Mouse (Mus musculus): ENCODE measurements at regions not wholly inside any gene's neighbourhood (a gene's known extent, or its start where the extent isn't known, plus 50 kb on each side); places are given as distances from the start of the nearest gene placed in this dataset.
A peak's percentile ranks its signal among the peaks of the same experiment; 100 is the strongest.

DNA sequence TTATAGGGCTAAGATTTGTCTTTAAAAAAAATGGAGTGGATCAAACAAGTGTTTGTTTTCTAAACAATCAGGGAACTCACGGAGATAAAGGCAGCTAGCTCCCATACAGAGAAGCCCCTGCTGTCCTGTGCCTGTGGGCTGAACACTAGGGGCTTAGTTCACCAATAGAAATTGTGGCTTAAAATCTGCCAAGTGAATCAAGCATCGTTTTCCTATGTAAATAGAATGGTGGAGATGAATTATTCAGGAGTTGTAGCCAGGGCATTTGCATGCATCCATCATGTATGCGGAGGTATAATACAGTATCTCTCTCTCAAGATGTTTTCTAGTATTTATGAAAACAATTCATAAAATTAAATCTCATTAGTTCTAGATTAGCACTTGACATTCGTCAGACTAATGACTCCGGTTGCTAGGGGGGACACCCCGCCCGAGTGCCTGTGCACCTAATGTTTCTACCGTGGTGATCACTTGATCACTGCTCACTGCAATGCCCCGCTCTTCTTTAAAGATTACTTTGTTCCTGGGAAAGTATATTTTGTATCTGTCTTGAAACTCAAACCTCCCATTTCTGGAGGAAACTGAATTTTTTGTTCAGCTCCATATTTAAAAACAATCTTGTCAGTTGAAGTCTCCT lies 469.1 kb downstream of the Glrx3 start:
- ATAC-seq (replicated peaks; ENCODE audit: extremely low read depth, insufficient read depth, low FRiP score), result no peak
- H3K27ac ChIP-seq (ENCODE audit: low read length), result no peak overlapping the region
- H3K4me2 ChIP-seq (ENCODE audit: low read depth, low read length), result no peak overlapping the region
- H3K9ac ChIP-seq (ENCODE audit: low read length), result no peak overlapping the region
- H3K4me1 ChIP-seq (ENCODE audit: control insufficient read depth, insufficient read depth, low read length), result no peaks in the 10 kb centered on the region
- WGBS, result 76% methylated on average over 9 of the region's 9 CpGs
- no peaks in the 10 kb centered on the region for H3K36me3 ChIP-seq (ENCODE audit: control insufficient read depth, insufficient read depth)
- no peak overlapping the region for H3K4me3 ChIP-seq (ENCODE audit: low read length)
- H3K9me3 ChIP-seq (replicated peaks; ENCODE audit: control insufficient read depth, low read length), result no peaks in the 10 kb centered on the region
- no peaks in the 10 kb centered on the region for H3K27me3 ChIP-seq (ENCODE audit: control insufficient read depth, insufficient read depth, low read length)

- no peaks in the 10 kb centered on the region for H3K36me3 ChIP-seq (ENCODE audit: control insufficient read depth, insufficient read depth)
- ATAC-seq (replicated peaks; ENCODE audit: extremely low read depth, insufficient read depth, low FRiP score), result no peak
- no peak overlapping the region for H3K4me2 ChIP-seq (ENCODE audit: low read depth, low read length)
- no peak overlapping the region for H3K9ac ChIP-seq (ENCODE audit: low read length)
- no peak overlapping the region for H3K27ac ChIP-seq (ENCODE audit: low read length)
- no peaks in the 10 kb centered on the region for H3K27me3 ChIP-seq (ENCODE audit: control insufficient read depth, insufficient read depth, low read length)
- WGBS, result 43% methylated on average over 3 of the region's 3 CpGs
- H3K4me1 ChIP-seq (ENCODE audit: control insufficient read depth, insufficient read depth, low read length), result no peaks in the 10 kb centered on the region
- no peak overlapping the region for H3K4me3 ChIP-seq (ENCODE audit: low read length)
- H3K9me3 ChIP-seq (replicated peaks; ENCODE audit: control insufficient read depth, low read length), result no peaks in the 10 kb centered on the region
These were observed 472.0 kb downstream of the Glrx3 start for GRCm38 (mm10) chr7:137909456-137909855.

GRCm38 (mm10) chr7:137913551-137914105 lies 476.2 kb downstream of the Glrx3 start:
- Histone ChIP-seq H3K36me3 (ENCODE audit: control insufficient read depth, insufficient read depth) (no peaks in the 10 kb centered on the region), H3K27ac (ENCODE audit: low read length) (no peak overlapping the region), H3K9ac (ENCODE audit: low read length) (no peak overlapping the region), H3K27me3 (ENCODE audit: control insufficient read depth, insufficient read depth, low read length) (no peaks in the 10 kb centered on the region), H3K4me2 (ENCODE audit: low read depth, low read length) (no peak overlapping the region), H3K4me3 (ENCODE audit: low read length) (no peak overlapping the region), H3K4me1 (ENCODE audit: control insufficient read depth, insufficient read depth, low read length) (no peaks in the 10 kb centered on the region), H3K9me3 (replicated peaks; ENCODE audit: control insufficient read depth, low read length) (no peaks in the 10 kb centered on the region)
- no peak for ATAC-seq (replicated peaks; ENCODE audit: extremely low read depth, insufficient read depth, low FRiP score)
- 57% methylated on average over 4 of the region's 4 CpGs for WGBS

- no peaks in the 10 kb centered on the region for H3K27me3 ChIP-seq (ENCODE audit: control insufficient read depth, insufficient read depth, low read length)
- no peaks in the 10 kb centered on the region for H3K4me1 ChIP-seq (ENCODE audit: control insufficient read depth, insufficient read depth, low read length)
- H3K9ac ChIP-seq (ENCODE audit: low read length), result no peak overlapping the region
- H3K36me3 ChIP-seq (ENCODE audit: control insufficient read depth, insufficient read depth), result no peaks in the 10 kb centered on the region
- no peaks in the 10 kb centered on the region for H3K9me3 ChIP-seq (replicated peaks; ENCODE audit: control insufficient read depth, low read length)
- H3K4me3 ChIP-seq (ENCODE audit: low read length), result no peak overlapping the region
- H3K4me2 ChIP-seq (ENCODE audit: low read depth, low read length), result no peak overlapping the region
- H3K27ac ChIP-seq (ENCODE audit: low read length), result no peak overlapping the region
- 82% methylated on average over 5 of the region's 5 CpGs for WGBS
- no peak for ATAC-seq (replicated peaks; ENCODE audit: extremely low read depth, insufficient read depth, low FRiP score)
These were observed 477.1 kb downstream of the Glrx3 start for GRCm38 (mm10) chr7:137914506-137914905.

- Histone ChIP-seq H3K36me3 (ENCODE audit: control insufficient read depth, insufficient read depth) (no peaks in the 10 kb centered on the region), H3K9me3 (replicated peaks; ENCODE audit: control insufficient read depth, low read length) (no peaks in the 10 kb centered on the region), H3K4me2 (ENCODE audit: low read depth, low read length) (no peak overlapping the region), H3K27ac (ENCODE audit: low read length) (no peak overlapping the region), H3K9ac (ENCODE audit: low read length) (no peak overlapping the region), H3K27me3 (ENCODE audit: control insufficient read depth, insufficient read depth, low read length) (no peaks in the 10 kb centered on the region), H3K4me3 (ENCODE audit: low read length) (no peak overlapping the region), H3K4me1 (ENCODE audit: control insufficient read depth, insufficient read depth, low read length) (no peaks in the 10 kb centered on the region)
- WGBS, result 48% methylated on average over 1 of the region's 1 CpGs
- no peak for ATAC-seq (replicated peaks; ENCODE audit: extremely low read depth, insufficient read depth, low FRiP score)
These were observed 478.9 kb downstream of the Glrx3 start for GRCm38 (mm10) chr7:137916351-137916750.

GRCm38 (mm10) chr7:137924464-137925167 lies 472.9 kb downstream of the Tcerg1l start:
- H3K4me3 ChIP-seq (ENCODE audit: low read length), result no peak overlapping the region
- no peak overlapping the region for H3K9ac ChIP-seq (ENCODE audit: low read length)
- ATAC-seq (replicated peaks; ENCODE audit: extremely low read depth, insufficient read depth, low FRiP score), result peak; percentile 65
- H3K36me3 ChIP-seq (ENCODE audit: control insufficient read depth, insufficient read depth), result no peaks in the 10 kb centered on the region
- 26% methylated on average over 7 of the region's 7 CpGs for WGBS
- peak overlapping the region; percentile 38 for H3K4me2 ChIP-seq (ENCODE audit: low read depth, low read length)
- no peaks in the 10 kb centered on the region for H3K27me3 ChIP-seq (ENCODE audit: control insufficient read depth, insufficient read depth, low read length)
- peaks cover 15% of the 10 kb centered on the region for H3K4me1 ChIP-seq (ENCODE audit: control insufficient read depth, insufficient read depth, low read length)
- no peaks in the 10 kb centered on the region for H3K9me3 ChIP-seq (replicated peaks; ENCODE audit: control insufficient read depth, low read length)
- H3K27ac ChIP-seq (ENCODE audit: low read length), result no peak overlapping the region

DNA sequence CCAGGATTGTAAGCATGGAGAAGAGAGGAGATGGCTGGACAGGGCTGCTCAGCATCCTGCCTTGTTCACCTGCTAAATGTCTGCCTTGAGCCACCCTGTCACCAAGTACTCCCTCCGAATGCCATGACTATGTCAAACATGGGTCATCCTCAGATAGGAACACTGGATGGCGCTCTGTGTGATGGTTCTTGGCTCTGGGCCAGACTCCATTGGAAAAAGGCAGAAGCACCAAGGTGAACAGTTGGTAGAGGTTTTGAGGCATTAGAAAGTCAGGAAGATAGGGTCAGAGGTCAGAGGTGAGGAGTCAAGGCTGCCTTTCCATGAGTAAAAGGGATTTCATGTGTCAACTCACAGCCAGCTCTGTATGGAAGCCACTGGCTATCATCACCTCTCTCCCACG lies 471.9 kb downstream of the Tcerg1l start:
- H3K4me2 ChIP-seq (ENCODE audit: low read depth, low read length), result no peak overlapping the region
- H3K9ac ChIP-seq (ENCODE audit: low read length), result no peak overlapping the region
- no peak overlapping the region for H3K27ac ChIP-seq (ENCODE audit: low read length)
- 43% methylated on average over 3 of the region's 3 CpGs for WGBS
- H3K27me3 ChIP-seq (ENCODE audit: control insufficient read depth, insufficient read depth, low read length), result no peaks in the 10 kb centered on the region
- H3K4me1 ChIP-seq (ENCODE audit: control insufficient read depth, insufficient read depth, low read length), result peaks cover 17% of the 10 kb centered on the region
- H3K36me3 ChIP-seq (ENCODE audit: control insufficient read depth, insufficient read depth), result no peaks in the 10 kb centered on the region
- no peak overlapping the region for H3K4me3 ChIP-seq (ENCODE audit: low read length)
- 0 out of 2 replicates have a peak, but pooled peaks have one; percentile 30 for ATAC-seq (replicated peaks; ENCODE audit: extremely low read depth, insufficient read depth, low FRiP score)
- H3K9me3 ChIP-seq (replicated peaks; ENCODE audit: control insufficient read depth, low read length), result no peaks in the 10 kb centered on the region

DNA sequence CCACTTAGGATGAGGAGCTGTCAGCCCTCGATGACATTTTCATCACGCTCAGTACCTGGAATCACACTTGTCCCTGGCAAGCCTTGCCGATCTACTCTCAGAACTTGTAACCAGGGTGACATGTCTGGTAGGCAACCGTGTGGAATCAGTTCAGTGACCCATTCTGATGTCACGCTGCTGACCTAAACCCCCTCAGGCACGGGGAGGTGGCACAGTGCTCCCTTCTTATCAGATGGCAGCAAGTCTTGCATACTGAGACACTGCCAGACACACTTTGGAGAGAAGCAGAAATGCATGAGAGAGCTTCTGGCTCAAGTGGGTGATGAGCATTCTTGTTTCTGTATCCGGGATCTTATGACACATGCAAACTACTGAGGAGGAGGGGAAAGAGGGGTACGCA lies 470.2 kb downstream of the Tcerg1l start:
- no peak overlapping the region for H3K4me2 ChIP-seq (ENCODE audit: low read depth, low read length)
- H3K4me1 ChIP-seq (ENCODE audit: control insufficient read depth, insufficient read depth, low read length), result peaks cover 17% of the 10 kb centered on the region
- H3K27ac ChIP-seq (ENCODE audit: low read length), result no peak overlapping the region
- H3K9ac ChIP-seq (ENCODE audit: low read length), result no peak overlapping the region
- H3K36me3 ChIP-seq (ENCODE audit: control insufficient read depth, insufficient read depth), result no peaks in the 10 kb centered on the region
- H3K9me3 ChIP-seq (replicated peaks; ENCODE audit: control insufficient read depth, low read length), result no peaks in the 10 kb centered on the region
- 32% methylated on average over 8 of the region's 8 CpGs for WGBS
- H3K27me3 ChIP-seq (ENCODE audit: control insufficient read depth, insufficient read depth, low read length), result no peaks in the 10 kb centered on the region
- ATAC-seq (replicated peaks; ENCODE audit: extremely low read depth, insufficient read depth, low FRiP score), result no peak
- no peak overlapping the region for H3K4me3 ChIP-seq (ENCODE audit: low read length)

DNA sequence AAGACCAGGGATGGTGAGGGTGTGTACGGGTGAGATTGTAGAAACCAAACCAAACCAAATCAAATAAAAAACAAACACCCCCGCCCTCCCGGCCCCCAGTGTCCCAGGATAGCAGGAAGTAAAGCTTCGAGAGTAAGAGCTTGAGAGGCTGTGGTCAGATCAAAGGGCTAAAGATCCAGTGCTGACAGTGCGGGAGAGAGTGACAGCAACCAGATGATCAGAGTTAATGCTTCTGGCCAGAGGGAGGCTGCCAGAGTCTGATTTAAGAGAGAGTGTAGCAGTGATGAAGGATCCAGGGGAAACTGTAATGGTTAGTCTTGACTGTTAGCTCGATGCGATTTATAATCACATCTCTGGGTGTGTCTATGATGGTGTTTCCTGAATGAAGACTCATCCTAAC lies 467.3 kb downstream of the Tcerg1l start:
- H3K27me3 ChIP-seq (ENCODE audit: control insufficient read depth, insufficient read depth, low read length), result no peaks in the 10 kb centered on the region
- H3K9me3 ChIP-seq (replicated peaks; ENCODE audit: control insufficient read depth, low read length), result no peaks in the 10 kb centered on the region
- H3K36me3 ChIP-seq (ENCODE audit: control insufficient read depth, insufficient read depth), result no peaks in the 10 kb centered on the region
- no peak overlapping the region for H3K4me2 ChIP-seq (ENCODE audit: low read depth, low read length)
- H3K27ac ChIP-seq (ENCODE audit: low read length), result no peak overlapping the region
- no peak overlapping the region for H3K4me3 ChIP-seq (ENCODE audit: low read length)
- ATAC-seq (replicated peaks; ENCODE audit: extremely low read depth, insufficient read depth, low FRiP score), result no peak
- 7% methylated on average over 7 of the region's 7 CpGs for WGBS
- H3K4me1 ChIP-seq (ENCODE audit: control insufficient read depth, insufficient read depth, low read length), result peaks cover 9% of the 10 kb centered on the region; the same call in 1 of the 2 replicates
- no peak overlapping the region for H3K9ac ChIP-seq (ENCODE audit: low read length)

All from heart, embryonic 16.5 days (tissue).